Mouse (Mus musculus): ENCODE measurements at regions not wholly inside any gene's neighbourhood (a gene's known extent, or its start where the extent isn't known, plus 50 kb on each side); places are given as distances from the start of the nearest gene placed in this dataset.

DNA sequence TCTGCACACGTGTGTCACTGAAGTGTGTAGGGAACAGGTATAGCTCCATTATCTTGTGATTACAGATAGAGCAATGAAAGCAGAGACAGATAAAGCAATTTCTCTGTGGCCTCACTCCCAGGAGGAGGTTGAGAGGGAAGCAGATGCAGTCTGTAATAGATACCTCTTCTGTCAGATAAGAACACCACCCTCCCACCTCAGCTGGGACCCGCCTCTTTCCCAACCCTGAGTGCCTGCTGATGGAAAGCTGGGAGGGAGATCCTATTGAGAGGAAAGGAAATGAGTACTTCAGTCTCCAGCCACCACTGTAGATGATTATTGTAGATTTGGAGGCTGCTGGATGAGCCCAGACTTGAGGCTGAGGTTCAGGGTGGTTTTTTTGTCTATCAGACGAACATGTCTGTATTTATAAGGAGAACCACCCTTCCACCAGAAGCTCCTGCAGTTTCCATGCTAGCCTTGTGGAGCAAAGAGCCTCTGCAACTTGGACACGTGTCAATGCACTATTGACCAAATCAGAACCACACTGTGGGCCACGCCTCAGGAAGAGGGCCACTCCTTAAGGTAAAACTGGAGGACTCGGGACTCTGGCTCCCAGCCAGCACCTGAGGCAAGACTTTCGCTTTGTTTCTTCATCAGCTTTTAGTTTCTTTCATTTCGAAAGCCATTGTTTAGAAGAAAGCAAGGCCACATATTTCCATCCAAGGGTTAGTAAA is 55.3 kb upstream of the Plekha5 start:
- ATAC-seq (replicated peaks; ENCODE audit: poor library complexity) = no peak

DNA sequence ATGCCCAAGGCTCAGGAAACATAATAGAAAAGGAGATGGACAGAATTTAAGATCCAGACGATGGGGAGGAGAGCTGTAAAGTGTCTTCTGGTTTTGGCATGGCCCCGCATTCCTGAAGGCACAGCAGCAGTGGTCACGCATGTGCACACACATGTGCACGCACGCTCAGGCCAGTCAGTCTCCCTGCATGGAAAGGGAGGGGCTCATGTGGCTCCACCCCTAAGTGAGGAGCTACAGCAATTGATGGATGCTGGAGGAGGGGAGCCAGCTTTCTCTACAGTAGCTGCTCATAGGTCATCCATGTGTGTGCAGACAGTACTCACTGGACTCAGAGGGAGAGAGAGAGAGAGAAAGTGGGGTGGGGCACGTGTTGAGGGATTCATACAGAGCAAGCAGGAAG is 56.6 kb upstream of the Plekha5 start:
- no peak for ATAC-seq (replicated peaks; ENCODE audit: poor library complexity)

DNA sequence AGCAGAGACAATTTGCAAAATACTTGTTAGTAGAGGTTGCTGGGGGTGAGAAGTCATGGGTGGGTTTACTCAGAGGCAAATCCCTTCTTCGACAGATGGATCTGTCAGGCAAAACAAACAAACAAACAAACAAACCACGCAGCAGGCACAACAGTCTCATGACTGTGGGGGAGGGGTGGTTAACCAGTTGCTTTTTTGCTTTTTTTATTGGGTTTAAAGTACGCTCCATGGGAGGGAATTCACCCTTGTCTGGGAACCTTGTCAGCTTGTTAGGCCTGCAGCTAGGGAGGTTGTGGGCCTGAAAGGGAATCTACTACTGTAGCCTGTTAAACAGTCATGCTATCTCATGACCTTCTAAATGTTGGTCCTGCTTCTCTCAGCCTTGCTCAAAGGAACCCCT is 57.1 kb upstream of the Plekha5 start:
- ATAC-seq (replicated peaks; ENCODE audit: poor library complexity) = no peak

DNA sequence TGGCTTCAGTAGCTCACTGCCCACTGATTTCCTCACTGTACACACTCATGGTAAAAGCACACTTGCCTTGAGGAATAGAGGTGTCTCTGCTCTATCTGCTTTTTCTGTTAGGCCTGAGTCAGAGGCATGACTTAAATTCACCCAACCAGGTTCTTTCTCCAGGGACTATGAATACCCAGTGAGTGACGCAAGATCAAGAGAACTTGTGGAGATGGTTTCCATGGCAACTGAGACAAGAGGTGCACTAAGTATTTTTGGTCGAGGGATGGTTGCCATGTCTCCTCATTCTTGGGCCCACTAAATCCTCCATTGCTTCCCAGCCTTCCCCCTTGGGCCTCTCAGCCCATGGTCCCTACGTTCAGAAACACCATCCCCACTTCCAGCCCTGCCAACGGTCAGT is 62.9 kb upstream of the Plekha5 start:
- no peak for ATAC-seq (replicated peaks; ENCODE audit: poor library complexity)

DNA sequence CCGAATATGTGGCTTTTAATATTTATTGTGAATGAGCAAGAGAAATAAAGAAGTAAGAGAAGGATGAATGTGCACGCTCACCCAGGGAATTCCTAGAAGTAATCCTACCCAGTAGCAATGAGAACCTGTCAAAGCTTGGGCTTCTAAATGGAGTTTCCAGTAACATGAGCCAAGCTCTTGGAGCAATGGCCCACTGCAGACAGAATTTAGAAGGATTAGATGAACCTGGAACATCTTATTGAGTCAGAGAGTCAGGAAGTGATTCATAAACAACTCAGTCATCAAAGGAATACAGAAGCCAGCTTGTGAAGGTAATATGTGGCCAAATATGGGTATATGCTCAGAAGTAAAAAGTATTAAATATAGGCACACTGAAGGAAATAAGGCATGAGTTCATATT is 66.0 kb upstream of the Plekha5 start:
- ATAC-seq (replicated peaks; ENCODE audit: poor library complexity) = no peak

DNA sequence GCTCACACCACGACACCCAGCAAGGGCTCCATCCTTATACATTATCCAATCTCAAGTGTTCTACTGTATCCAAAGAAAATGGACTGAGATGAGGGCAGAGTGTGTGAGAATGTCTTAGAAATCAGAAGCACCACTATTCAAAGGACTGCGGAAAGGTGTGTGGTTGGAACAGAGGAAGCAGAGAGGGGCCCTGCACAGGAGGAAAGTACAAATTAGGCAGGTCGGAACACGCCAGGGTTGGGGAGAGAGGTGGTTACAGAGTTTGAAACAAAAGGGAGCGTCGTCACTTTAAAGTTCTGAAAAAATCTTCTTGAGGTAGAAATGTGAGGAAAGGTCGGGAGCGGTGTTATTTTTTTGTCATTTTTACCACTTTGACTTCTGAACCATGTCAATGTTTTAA is 66.6 kb upstream of the Plekha5 start:
- no peak for ATAC-seq (replicated peaks; ENCODE audit: poor library complexity)

DNA sequence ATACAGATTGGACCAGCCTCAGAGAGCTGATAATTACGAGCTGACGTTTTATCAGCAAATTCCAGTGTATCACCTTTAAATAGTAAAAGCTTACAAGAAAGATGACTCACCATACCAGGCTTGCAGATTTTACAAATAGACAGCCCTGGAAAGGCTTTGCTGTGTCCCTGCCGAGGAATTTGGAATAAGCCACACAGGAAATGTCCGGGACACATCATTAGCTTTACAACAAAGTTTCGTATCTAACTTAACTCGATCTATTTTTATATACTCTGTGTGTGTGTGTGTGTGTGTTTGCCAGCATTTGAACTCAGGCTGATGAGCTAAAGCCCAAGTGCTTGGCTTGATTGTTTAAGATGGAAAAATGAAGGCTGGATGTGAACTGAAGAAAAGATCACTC is 69.8 kb upstream of the Plekha5 start:
- no peak for ATAC-seq (replicated peaks; ENCODE audit: poor library complexity)

DNA sequence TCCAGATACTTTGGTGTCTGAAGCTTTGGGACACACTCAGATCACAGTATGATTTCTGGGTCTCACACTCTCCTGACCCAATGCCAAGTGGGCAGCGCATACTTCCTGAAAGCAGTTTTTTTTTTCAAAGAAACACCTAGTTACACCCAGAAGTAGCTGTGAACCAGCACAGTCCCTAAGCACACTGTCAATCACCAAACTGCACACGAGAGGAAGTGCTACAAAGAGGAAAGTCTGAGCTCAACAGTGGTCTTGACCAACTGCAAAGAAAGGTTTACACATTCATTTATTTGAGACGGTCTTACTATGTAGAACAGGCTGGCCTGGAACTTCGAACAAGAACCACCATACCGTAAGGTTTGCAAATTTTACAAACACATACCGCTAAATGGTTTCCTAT is 70.2 kb upstream of the Plekha5 start:
- ATAC-seq (replicated peaks; ENCODE audit: poor library complexity) = peak; percentile 29; the same call in 1 of the 2 replicates

DNA sequence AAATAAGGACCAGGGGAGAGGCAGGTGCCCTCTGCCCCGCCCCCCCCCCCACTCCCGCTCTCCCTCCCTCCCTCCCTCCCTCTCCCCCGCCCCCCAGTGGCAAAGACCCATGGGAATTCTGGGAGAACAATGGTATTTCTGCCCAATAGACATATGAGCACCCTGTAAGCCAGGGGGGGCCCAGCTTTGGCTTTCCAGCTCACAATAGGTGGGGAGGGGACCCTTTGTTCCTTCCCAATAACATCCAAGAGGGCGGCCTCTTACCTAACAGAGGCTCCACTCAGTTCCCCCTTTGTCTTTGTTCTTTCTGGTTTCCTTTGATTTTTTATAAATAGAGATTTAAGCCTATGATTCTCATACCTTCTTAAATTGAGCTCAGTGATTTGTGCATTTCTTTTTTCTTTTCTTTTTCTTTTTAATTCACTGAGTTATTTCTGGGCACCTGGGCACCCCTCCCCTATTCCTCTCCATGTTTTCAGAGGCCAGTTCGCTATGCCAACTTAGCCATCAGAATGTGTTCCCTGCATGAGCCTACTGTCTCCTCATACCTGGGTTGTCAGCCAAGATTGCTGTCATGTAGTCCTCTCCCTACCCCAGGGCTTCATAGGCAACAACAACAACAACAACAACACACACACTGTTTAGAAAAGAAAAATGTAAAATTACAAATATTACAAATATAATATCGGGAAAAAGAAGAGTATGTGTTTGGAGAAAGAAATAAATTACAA is 72.3 kb upstream of the Plekha5 start:
- ATAC-seq (replicated peaks; ENCODE audit: poor library complexity) = no peak

DNA sequence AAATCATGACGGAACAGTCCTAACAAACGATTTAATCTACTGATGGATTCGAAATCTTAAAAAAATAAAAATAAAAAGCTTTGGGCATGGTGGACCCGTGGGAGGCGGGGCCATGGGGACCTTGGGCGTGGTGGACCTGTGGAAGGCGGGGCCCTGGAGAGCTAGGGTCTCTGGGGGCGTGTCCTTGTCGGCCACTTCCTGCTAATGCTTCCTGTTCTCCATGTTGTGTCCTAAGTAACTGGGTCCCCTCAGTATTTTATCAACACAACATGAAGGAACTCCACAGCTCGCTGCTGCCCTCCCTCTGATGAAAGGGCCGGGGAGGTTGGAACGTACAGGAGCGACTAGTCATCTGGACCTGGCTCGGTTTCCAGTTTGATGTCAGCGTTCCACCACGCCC is 75.3 kb upstream of the Plekha5 start:
- no peak for ATAC-seq (replicated peaks; ENCODE audit: poor library complexity)

DNA sequence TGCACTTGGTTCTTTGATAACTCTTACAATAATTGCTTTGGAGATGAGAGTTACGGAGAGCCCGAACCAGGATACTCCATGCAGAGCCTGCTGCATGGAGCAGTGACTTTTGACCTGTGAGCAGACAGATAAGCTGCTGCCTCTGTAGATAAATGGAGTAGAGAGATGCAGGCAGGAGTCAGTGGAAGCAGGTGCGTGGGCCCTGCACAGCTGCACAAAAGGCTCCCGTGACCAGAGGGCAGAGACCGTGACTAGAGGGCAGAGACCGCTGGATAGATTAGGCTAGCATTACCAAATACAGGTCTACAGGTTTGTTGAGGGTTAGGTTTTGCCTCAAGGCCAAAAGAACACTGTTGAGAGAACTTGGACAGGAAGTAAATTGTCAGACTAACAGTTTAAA is 76.9 kb upstream of the Plekha5 start:
- no peak for ATAC-seq (replicated peaks; ENCODE audit: poor library complexity)

DNA sequence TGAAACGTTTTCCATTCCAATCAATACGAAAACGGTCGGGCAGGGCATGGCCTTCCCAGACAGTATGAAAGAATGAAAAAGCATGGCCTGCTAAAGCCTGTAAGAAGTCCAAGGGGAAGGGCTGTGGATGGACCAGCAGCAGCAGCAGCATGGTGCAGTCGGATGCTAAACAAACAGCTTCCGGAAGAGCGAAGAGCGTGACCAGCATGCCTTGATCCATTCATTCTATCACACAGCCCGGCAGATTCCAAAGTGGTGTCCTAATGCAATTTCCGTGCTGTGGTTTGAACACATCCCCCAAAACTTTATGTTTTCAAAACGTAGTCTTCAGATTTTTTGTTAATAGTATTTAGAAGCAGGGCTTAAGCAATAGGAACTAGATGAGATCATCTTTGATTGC is 80.2 kb upstream of the Plekha5 start:
- no peak for ATAC-seq (replicated peaks; ENCODE audit: poor library complexity)

DNA sequence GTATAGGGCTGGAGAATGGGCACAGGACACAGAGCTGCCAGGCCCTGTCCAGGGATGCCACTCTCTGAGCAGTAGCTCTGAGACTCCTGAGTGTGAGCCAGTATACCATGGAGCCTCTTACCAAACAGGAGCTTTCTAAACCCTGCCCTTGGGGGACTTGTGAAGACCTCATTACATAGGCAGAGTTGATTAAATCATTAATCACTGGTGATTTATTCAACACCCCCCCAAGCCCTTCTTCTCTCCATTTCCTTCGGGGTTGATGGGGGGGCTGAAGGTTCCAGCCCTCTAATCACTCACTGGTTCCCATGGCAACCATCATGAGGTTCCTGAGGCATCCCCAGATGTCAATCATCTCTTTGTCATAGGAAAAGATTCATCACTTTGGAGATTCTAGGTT is 81.0 kb upstream of the Plekha5 start:
- ATAC-seq (replicated peaks; ENCODE audit: poor library complexity) = no peak

DNA sequence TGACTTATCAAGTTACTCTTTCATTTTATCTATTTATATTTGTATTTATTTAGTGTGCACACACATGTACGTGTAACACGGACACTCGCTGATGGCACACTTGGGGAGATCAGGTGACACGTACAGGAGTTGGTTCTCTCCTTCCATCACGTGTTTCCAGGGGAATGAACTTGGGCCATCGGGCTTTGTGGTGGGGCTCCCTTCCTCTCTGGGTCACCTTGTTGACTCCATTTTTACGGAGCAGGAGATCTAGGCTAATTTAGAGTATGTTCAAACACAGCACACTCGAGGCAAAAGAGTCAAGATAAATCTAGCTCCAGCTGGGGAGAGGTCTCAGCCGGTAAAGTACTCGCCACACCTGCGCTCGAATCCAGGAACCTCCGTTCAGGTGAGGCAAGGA is 84.1 kb upstream of the Plekha5 start:
- ATAC-seq (replicated peaks; ENCODE audit: poor library complexity) = no peak

DNA sequence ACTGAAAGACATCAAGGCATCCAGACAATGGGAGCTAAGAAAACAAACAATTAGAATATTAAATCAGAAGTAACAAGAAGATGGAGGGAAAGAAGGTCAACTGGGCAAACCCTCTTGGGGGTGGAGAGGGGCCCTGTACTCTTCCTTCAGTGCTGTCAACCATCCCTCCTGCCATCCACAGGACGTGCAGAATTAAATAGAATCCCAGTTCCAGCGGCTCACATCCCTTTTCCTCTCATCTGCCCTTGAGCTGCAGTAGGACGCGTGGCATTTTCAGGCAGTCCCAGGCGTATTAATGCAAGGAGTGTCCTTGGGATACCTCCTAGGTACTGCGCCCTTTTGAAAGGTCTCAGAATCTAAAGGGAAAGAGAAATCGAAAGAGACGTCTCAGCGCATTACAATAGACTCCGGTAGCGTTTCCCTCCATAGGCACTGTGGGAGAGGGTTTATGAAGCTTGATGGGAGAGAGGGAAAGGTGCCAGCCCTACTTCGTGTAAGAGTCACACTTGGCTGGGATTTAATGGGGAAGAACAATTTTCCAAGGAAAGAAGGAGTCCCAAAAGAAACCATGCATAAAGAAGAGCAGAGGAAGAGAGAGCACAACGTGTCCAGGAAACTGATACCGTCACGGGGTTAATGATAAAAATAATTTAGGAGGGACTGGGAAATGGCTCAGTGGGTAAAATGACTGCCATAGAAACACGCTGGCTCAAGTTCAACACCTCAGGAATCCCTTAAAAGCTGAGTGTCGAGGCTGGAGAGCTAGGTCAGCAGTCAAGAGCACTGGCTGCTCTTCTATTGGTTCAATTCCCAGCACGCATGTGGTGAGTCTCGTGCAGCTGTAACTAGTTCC is 85.7 kb upstream of the Plekha5 start:
- ATAC-seq (replicated peaks; ENCODE audit: poor library complexity) = peak; percentile 42

DNA sequence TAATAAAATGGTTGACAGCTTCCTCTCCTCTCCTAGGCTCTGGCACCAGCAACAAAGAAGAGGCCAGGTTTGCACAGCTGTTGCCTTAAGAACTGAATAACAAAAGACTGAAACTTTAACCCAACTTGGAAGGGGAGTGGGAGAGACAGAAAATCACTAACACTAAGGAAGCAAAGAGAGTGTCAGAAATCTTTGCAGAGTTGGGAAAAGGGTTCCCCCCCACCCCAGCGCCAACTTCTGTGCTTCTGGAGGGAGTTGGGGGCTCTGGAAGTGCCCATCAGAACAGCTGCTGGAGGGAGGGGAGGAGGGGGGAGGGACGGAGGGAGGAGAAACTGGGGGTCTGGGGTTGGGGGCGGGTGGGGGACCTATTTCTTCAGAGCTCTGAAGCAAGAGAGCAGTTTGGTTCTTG is 86.8 kb upstream of the Plekha5 start:
- no peak for ATAC-seq (replicated peaks; ENCODE audit: poor library complexity)

DNA sequence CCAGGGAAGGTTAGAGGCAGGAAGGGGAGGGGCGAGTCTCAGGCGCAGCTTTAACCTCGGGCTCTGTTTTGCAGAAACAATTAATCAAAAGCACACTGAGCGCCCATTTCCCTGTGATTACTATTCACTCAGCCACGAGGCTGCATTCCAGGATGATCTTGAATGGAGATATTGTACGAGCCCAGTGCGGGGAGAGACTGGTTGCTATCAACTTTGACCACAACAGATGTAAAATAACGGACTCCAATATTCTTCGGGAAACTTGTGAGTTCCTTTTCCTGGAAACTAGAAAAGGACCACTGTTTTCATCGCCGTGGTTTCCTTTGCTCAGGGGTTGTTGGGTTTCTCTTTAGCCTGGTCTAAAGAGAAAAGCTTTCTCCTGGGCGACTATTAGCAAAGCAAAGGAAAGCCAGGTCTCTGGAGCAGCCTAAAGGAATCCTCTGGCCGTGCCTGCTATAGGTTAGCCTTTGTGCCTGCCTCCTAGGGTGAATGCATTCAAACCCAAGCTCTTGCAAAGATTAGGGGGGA is 87.4 kb upstream of the Plekha5 start:
- ATAC-seq (replicated peaks; ENCODE audit: poor library complexity) = no peak

DNA sequence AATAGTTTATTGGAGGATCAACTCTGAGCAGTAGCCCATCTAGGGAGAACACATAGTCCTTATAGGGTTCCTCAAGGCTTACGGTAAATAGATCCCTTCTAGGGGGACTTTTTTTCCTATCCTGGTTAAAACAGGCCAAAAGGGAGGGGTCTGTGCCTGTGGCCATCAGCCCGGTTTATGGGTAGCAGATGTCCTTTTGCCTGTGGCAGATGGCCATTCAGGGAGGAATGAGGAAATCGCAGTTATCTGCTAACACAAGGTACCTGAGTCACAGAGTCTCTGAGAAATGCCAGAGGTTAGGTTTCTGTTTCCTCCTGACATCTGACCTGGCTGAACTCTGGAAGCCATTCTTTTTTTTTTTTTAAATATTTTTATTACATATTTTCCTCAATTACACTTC is 90.5 kb upstream of the Plekha5 start:
- ATAC-seq (replicated peaks; ENCODE audit: poor library complexity) = no peak

DNA sequence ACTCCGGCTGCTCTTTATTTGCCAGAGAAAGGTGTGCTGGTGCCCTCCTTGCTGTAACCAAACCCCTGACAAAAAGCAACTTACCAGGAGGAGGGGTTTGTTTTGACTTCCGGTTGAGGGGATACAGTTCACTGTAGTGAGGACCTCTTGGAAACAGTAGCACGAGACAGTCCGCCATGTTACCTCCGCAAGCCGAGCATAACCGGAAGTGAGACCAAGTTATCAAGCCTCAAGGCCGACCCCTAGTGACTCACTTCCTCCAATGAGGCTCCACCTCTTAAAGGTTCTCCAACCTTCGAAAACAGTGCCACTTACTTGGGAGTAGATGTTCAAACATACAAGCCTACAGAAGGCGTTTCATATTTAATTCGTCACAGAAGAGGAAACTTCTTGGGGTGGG is 115.2 kb upstream of the Plekha5 start:
- no peak for ATAC-seq (replicated peaks; ENCODE audit: poor library complexity)

DNA sequence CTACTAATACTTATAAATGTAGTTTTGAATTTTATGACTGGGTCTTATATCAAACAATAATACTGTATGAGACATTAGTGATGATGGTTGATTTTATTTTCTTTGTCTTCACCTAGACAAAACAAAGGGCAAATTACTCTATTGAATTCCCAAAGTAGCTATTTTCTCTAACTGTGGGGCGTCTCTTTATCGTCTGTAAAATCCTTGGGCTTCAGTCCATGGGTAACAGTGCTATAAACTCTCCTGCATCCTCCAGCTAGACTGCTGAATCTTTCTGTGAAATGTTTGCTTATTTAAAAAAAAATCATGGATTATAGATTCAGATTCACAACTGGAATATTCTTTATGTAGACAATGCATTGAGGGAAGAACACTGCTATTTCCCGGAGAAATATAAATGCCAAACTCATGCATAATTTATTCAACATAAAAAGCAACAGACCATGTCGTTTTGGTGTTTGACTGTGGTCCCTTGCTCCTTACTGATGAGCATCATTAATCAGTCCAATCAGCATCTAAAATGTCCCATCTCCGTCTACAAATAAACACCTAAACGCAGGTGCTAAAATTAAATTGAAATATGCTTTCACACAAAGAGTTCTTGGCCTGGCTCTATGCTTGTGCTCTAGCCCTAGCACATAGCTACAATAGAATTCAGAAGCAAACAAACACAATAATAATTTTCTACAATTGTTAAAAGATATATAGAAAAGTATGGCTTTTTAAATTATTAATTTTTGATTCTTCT is 116.9 kb upstream of the Plekha5 start:
- ATAC-seq (replicated peaks; ENCODE audit: poor library complexity) = no peak

DNA sequence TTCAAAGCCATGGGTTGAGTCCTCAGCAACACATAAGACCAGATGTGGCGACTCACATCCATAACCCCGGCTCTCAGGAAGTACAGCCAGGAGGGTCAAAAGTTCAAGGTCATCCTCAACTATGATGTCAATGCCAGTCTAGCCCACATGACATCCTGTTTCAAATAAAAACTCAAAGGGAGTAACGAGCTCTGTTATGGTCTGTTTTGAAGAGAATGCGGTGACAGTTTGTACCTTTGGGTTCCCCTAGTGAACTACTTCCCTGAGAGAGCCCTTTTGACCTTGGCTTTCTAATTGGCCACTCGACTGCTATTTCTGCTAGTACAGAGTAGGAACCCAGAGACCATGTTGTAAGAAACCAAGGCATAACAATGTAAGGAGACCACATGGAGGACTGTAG is 119.7 kb upstream of the Plekha5 start:
- no peak for ATAC-seq (replicated peaks; ENCODE audit: poor library complexity)
